Comparison of ENCODE assay signal across 11 mouse cellular contexts in the genomic region with DNA sequence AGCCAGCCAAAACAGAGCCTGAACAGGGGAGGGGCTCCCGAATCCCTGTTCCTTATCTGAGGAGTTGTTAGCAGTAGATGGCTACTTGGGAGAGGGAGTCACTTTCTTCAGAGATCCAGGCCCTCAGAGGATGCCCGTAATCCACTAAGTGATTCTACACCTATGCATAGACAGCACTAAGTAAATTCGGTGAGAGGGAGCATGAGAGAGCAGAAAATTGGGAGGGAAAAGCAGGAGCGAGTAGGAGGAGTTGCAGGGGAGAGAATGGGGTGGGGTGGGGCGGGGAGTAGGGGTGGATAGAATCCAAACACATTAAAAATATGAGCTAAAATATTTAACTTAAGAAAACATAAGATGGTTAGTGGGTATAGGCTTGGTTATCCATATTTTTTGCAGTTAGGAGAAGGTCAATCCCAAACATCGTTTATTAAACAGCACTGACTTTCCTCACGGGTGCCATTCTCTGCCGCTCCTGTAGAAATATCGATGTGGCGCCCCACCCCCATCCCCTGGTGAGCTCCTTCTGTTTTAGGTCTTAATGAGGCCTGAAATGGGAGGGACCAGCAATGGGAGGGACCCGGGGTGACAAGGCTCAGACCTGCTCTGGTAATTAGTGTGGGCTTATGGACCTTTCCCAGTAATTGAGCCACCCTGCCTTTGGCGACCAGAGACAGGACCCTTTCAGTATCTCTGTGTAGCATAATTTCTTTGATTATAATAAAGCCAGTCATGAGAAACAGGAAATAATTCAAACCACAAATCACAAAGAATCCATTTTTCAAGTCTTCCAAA.
DNase-seq lines count a peak whose midpoint lies in the region; ATAC-seq and TF ChIP-seq lines count a peak whose summit lies in the region.
"Had no signal": no experiment of that assay in that cellular context is flagged by ENCODE, and none has a peak within 500 bp of the region (broad histone marks: within the 10 kb centered on the region; RNA-seq: fewer than 3 reads in every experiment).

No protein-coding gene starts in this region.

- H3K27ac ChIP-seq in kidney, embryonic 14.5 days (ENCODE audit: low read depth, low read length): no peak overlapping the region
- H3K27ac ChIP-seq in forebrain, embryonic 15.5 days (replicated peaks): no peak overlapping the region
- H3K27ac ChIP-seq in limb, embryonic 14.5 days (replicated peaks; ENCODE audit: low read depth, low read length): no peak overlapping the region
- H3K27ac ChIP-seq: layer of hippocampus, adult 2 months; liver, embryonic 15.5 days had no signal

- H3K9me3 ChIP-seq in kidney, embryonic 14.5 days (ENCODE audit: control insufficient read depth, low read length): no peaks in the 10 kb centered on the region
- no peaks in the 10 kb centered on the region for H3K9me3 ChIP-seq in forebrain, embryonic 15.5 days
- H3K9me3 ChIP-seq in limb, embryonic 14.5 days (ENCODE audit: control insufficient read depth, low read length): no peaks in the 10 kb centered on the region
- H3K9me3 ChIP-seq: liver, embryonic 15.5 days had no signal

- WGBS in kidney, embryonic 14.5 days: 42% methylated on average over 12 of the region's 12 CpGs
- 28% methylated on average over 12 of the region's 12 CpGs for WGBS in forebrain, embryonic 15.5 days
- WGBS in limb, embryonic 14.5 days: 27% methylated on average over 12 of the region's 12 CpGs

- no peak overlapping the region for H3K9ac ChIP-seq in kidney, embryonic 14.5 days (ENCODE audit: low read depth, low read length)
- H3K9ac ChIP-seq in forebrain, embryonic 15.5 days (replicated peaks): 0 out of 2 replicates have a peak overlapping the region, but pooled peaks have one; percentile 4
- H3K9ac ChIP-seq in limb, embryonic 14.5 days (ENCODE audit: low read depth, low read length, severe bottlenecking): no peak overlapping the region
- H3K9ac ChIP-seq: liver, embryonic 15.5 days had no signal

- peak overlapping the region; percentile 31; the same call in 1 of the 2 replicates for H3K4me2 ChIP-seq in kidney, embryonic 14.5 days (replicated peaks; ENCODE audit: low read depth, low read length)
- peak overlapping the region; percentile 37 for H3K4me2 ChIP-seq in forebrain, embryonic 15.5 days (replicated peaks)
- peak overlapping the region; percentile 31; the same call in 1 of the 2 replicates for H3K4me2 ChIP-seq in limb, embryonic 14.5 days (replicated peaks; ENCODE audit: low read depth, low read length, severe bottlenecking)
- H3K4me2 ChIP-seq: liver, embryonic 15.5 days had no signal

- TF ChIP-seq POLR2A in limb, embryonic 14.5 days (IDR thresholded peaks at IDR 0.05; ENCODE audit: borderline replicate concordance, extremely low read depth, insufficient read depth, insufficient read length): no peak

- no peaks in the 10 kb centered on the region for H3K4me1 ChIP-seq in kidney, embryonic 14.5 days (ENCODE audit: control insufficient read depth, insufficient read depth, low read length)
- H3K4me1 ChIP-seq in forebrain, embryonic 15.5 days: peaks cover 7% of the 10 kb centered on the region
- peaks cover 3% of the 10 kb centered on the region; the same call in 1 of the 2 replicates for H3K4me1 ChIP-seq in limb, embryonic 14.5 days (ENCODE audit: control insufficient read depth, insufficient read depth, low read length)
- H3K4me1 ChIP-seq: liver, embryonic 15.5 days had no signal

- no peaks in the 10 kb centered on the region for H3K36me3 ChIP-seq in kidney, embryonic 14.5 days (ENCODE audit: control insufficient read depth, insufficient read depth, low read length)
- H3K36me3 ChIP-seq in forebrain, embryonic 15.5 days: no peaks in the 10 kb centered on the region
- no peaks in the 10 kb centered on the region for H3K36me3 ChIP-seq in limb, embryonic 14.5 days (ENCODE audit: control insufficient read depth, insufficient read depth, low read length)
- H3K36me3 ChIP-seq: liver, embryonic 15.5 days had no signal

- H3K4me3 ChIP-seq in kidney, embryonic 14.5 days (ENCODE audit: low read length): no peak overlapping the region
- H3K4me3 ChIP-seq in forebrain, embryonic 15.5 days: peak overlapping the region; percentile 22
- 0 out of 2 replicates have a peak overlapping the region, but pooled peaks have one; percentile 5 for H3K4me3 ChIP-seq in limb, embryonic 14.5 days (replicated peaks; ENCODE audit: low read length)
- H3K4me3 ChIP-seq: layer of hippocampus, adult 2 months; liver, embryonic 15.5 days had no signal

- 0 out of 2 replicates have a peak, but pooled peaks have one; percentile 52 for ATAC-seq in kidney, embryonic 14.5 days (ENCODE audit: low FRiP score, low TSS enrichment)
- peak; percentile 66; the same call in 1 of the 2 replicates for ATAC-seq in forebrain, embryonic 15.5 days (replicated peaks)
- no peak for ATAC-seq in limb, embryonic 14.5 days (ENCODE audit: low FRiP score, low read depth)
- ATAC-seq in CD4-positive, CD25-positive, alpha-beta regulatory T cell, adult 4 months: no peak

- H3K27me3 ChIP-seq in kidney, embryonic 14.5 days (ENCODE audit: control insufficient read depth, insufficient read depth, low read length): no peaks in the 10 kb centered on the region
- H3K27me3 ChIP-seq in forebrain, embryonic 15.5 days: no peaks in the 10 kb centered on the region
- H3K27me3 ChIP-seq in limb, embryonic 14.5 days (ENCODE audit: control insufficient read depth, insufficient read depth, low read length): no peaks in the 10 kb centered on the region
- H3K27me3 ChIP-seq: liver, embryonic 15.5 days had no signal

- DNase-seq in kidney, postnatal 14 days: no peak
- peak; percentile 53 for DNase-seq in embryo, embryonic 10.5 days (ENCODE audit: low spot score)
- no peak for DNase-seq in limb, embryonic 14.5 days (ENCODE audit: low spot score)
- no peak for DNase-seq in gastrocnemius, postnatal 4 days (ENCODE audit: low spot score in 2 of 2)
- DNase-seq in adrenal gland, adult 8-10 months: no peak
- DNase-seq: thymus, postnatal 25 days had no signal

Comparison
In these comparisons a context has a peak if more than half of its experiments do, and no peak if none do; other contexts are left out.
1. ATAC-seq: peak in kidney, embryonic 14.5 days (single experiment) and forebrain, embryonic 15.5 days (single experiment); none in limb, embryonic 14.5 days (single experiment) and CD4-positive, CD25-positive, alpha-beta regulatory T cell, adult 4 months (single experiment).
2. Peak in every context shown above with its lines, with median percentiles within 50 percentile points of each other: H3K4me2 ChIP-seq.